Mouse (Mus musculus) cerebellum, postnatal 10 days (tissue): ENCODE measurements at regions not wholly inside any gene's neighbourhood (a gene's known extent, or its start where the extent isn't known, plus 50 kb on each side); places are given as distances from the start of the nearest gene placed in this dataset.

Experiments used
- DNase-seq, 2 experiments: peaks; one replicate each; pipeline ENCODE4 v3.0.0; 2021; ENCODE audit warnings: mixed read lengths in 2 of 2

GRCm38 (mm10) chr3:157699961-157700360, 133.3 kb downstream of the Ptger3 start:
- no peak for DNase-seq

- DNase-seq: no peak
Observed at GRCm38 (mm10) chr3:157698529-157698928, 131.8 kb downstream of the Ptger3 start.

DNA sequence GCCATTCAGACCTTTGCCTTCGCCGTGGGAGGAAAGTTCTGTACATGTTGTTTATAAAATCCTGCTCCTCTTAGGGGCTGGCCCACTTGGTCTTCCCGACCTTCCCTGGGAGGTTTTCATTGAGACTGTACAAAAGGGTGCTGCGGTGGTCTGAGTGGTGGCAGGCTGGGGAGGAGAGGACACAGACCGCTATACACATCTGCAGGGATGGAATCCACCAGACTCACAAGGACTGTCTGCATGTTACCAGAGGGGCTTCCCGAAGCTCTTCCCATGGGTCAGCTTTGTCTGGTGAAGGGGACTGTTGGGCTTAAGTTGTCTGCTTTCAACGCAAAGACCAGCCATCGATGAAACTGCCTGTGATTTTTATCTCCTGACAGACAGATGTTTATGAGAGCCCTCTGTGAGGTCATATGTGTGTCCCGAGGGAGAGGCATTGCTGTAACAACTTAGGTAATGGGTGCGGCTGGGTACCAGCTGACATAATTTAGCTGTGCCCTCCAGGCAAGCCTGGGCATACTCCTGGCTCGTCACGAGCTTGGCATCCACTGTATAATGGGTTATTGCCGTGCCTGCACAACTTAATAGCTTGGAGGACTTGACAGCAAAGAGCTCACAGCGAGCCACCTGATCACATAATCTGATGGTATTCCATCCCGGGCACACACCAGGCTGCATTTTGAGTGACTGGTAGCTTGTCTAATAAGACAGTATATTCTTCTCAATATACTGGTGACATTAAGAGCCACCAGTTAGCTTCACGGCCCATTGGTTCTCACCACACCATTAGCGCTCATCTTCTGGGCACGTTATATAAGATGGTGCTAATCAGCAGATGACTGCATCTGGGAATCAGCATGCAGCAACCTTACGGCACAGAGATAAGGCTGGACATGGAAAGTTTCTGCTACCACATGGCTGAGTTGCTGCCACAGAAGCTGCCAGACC, 128.7 kb downstream of the Ptger3 start:
- DNase-seq: no peak
